Mouse (Mus musculus): ENCODE measurements around the gene Naa60. TPM values are rescaled to one million over a fixed set of nuclear protein-coding genes. Genes with fewer than 3 reads are reported as not detected.
A peak's percentile ranks its signal among the peaks of the same experiment; 100 is the strongest.

Gene Naa60
- 46.4 and 48.3 TPM in 2 replicates for polyA plus RNA-seq (2015; fragmentation: Nextera tagmentation; extraction: Ambion mirVana)

- Histone ChIP-seq H3K9ac (peak within 1 kb of the TSS; percentile 61), H3K4me3 (replicated peaks) (peak within 1 kb of the TSS; percentile 68), H3K27ac (peak within 1 kb of the TSS; percentile 75), H3K9me3 (replicated peaks) (no peaks in the 10 kb centered on the region), H3K4me1 (peaks cover 20% of the 10 kb centered on the region), H3K4me2 (peak within 1 kb of the TSS; percentile 90), H3K36me3 (peaks cover 15% of the 10 kb centered on the region), H3K27me3 (no peaks in the 10 kb centered on the region)
- ATAC-seq (replicated peaks; ENCODE audit: low FRiP score), result peak; percentile 98
- WGBS, result 3% methylated on average over 47 of the region's 47 CpGs
These were observed at the start of gene Naa60 for GRCm38 (mm10) chr16:3872216-3873047. Gene Naa60, plus strand, starts transcription at chr16:3872375.

- Histone ChIP-seq H3K36me3 (no peaks in the 10 kb centered on the region), H3K4me1 (no peaks in the 10 kb centered on the region), H3K4me3 (replicated peaks) (no peak overlapping the region), H3K9me3 (replicated peaks) (no peaks in the 10 kb centered on the region), H3K27ac (no peak overlapping the region), H3K27me3 (no peaks in the 10 kb centered on the region), H3K9ac (no peak overlapping the region), H3K4me2 (no peak overlapping the region)
- no peak for ATAC-seq (replicated peaks; ENCODE audit: low FRiP score)
- 48% methylated on average over 3 of the region's 3 CpGs for WGBS
These were observed 44.2 kb upstream of the Naa60 start for GRCm38 (mm10) chr16:3828021-3828420.

- Histone ChIP-seq H3K27ac (no peak overlapping the region), H3K9me3 (replicated peaks) (no peaks in the 10 kb centered on the region), H3K36me3 (no peaks in the 10 kb centered on the region), H3K9ac (no peak overlapping the region), H3K27me3 (no peaks in the 10 kb centered on the region), H3K4me1 (no peaks in the 10 kb centered on the region), H3K4me3 (replicated peaks) (no peak overlapping the region), H3K4me2 (no peak overlapping the region)
- 84% methylated on average over 2 of the region's 2 CpGs for WGBS
- no peak for ATAC-seq (replicated peaks; ENCODE audit: low FRiP score)
These were observed 42.4 kb upstream of the Naa60 start for GRCm38 (mm10) chr16:3829727-3830126.

- no peak for ATAC-seq (replicated peaks; ENCODE audit: low FRiP score)
- Histone ChIP-seq H3K4me1 (no peaks in the 10 kb centered on the region), H3K27ac (no peak within 1 kb of the TSS), H3K4me2 (no peak within 1 kb of the TSS), H3K4me3 (replicated peaks) (no peak within 1 kb of the TSS), H3K36me3 (no peaks in the 10 kb centered on the region), H3K27me3 (no peaks in the 10 kb centered on the region), H3K9ac (no peak within 1 kb of the TSS), H3K9me3 (replicated peaks) (no peaks in the 10 kb centered on the region)
These were observed 41.5 kb upstream of the Naa60 start, which contains the start of gene Olfr15 for GRCm38 (mm10) chr16:3830588-3831109. Gene Olfr15, plus strand, starts transcription at chr16:3830878.

GRCm38 (mm10) chr16:3835461-3835860 lies 36.7 kb upstream of the Naa60 start:
- Histone ChIP-seq H3K36me3 (no peaks in the 10 kb centered on the region), H3K4me2 (no peak overlapping the region), H3K9ac (no peak overlapping the region), H3K27ac (no peak overlapping the region), H3K27me3 (no peaks in the 10 kb centered on the region), H3K4me3 (replicated peaks) (no peak overlapping the region), H3K4me1 (0 out of 2 replicates have a peak, but pooled peaks cover 2% of the 10 kb centered on the region), H3K9me3 (replicated peaks) (no peaks in the 10 kb centered on the region)
- 78% methylated on average over 2 of the region's 2 CpGs for WGBS
- no peak for ATAC-seq (replicated peaks; ENCODE audit: low FRiP score)

- H3K27me3 ChIP-seq, result no peaks in the 10 kb centered on the region
- no peak overlapping the region for H3K27ac ChIP-seq
- H3K9ac ChIP-seq, result no peak overlapping the region
- H3K36me3 ChIP-seq, result no peaks in the 10 kb centered on the region
- H3K4me3 ChIP-seq (replicated peaks), result no peak overlapping the region
- 39% methylated on average over 17 of the region's 17 CpGs for WGBS
- peak; percentile 79 for ATAC-seq (replicated peaks; ENCODE audit: low FRiP score)
- peak overlapping the region; percentile 24; the same call in 1 of the 2 replicates for H3K4me2 ChIP-seq
- 0 out of 2 replicates have a peak, but pooled peaks cover 2% of the 10 kb centered on the region for H3K4me1 ChIP-seq
- no peaks in the 10 kb centered on the region for H3K9me3 ChIP-seq (replicated peaks)
These were observed 32.9 kb upstream of the Naa60 start for GRCm38 (mm10) chr16:3839157-3839885.

- no peak for ATAC-seq (replicated peaks; ENCODE audit: low FRiP score)
These were observed 29.2 kb upstream of the Naa60 start for GRCm38 (mm10) chr16:3842989-3843388.

GRCm38 (mm10) chr16:3843796-3844195 lies 28.4 kb upstream of the Naa60 start:
- Histone ChIP-seq H3K4me2 (no peak overlapping the region), H3K27ac (no peak overlapping the region), H3K4me3 (replicated peaks) (no peak overlapping the region), H3K9me3 (replicated peaks) (no peaks in the 10 kb centered on the region), H3K27me3 (no peaks in the 10 kb centered on the region), H3K36me3 (no peaks in the 10 kb centered on the region), H3K9ac (no peak overlapping the region), H3K4me1 (peaks cover 10% of the 10 kb centered on the region)
- 50% methylated on average over 1 of the region's 1 CpGs for WGBS
- no peak for ATAC-seq (replicated peaks; ENCODE audit: low FRiP score)

More at GRCm38 (mm10) chr16:3842989-3843388, 29.2 kb upstream of the Naa60 start:
- Histone ChIP-seq H3K4me3 (replicated peaks) (no peak overlapping the region), H3K9ac (no peak overlapping the region), H3K9me3 (replicated peaks) (no peaks in the 10 kb centered on the region), H3K4me2 (no peak overlapping the region), H3K4me1 (peaks cover 9% of the 10 kb centered on the region), H3K27ac (no peak overlapping the region), H3K36me3 (no peaks in the 10 kb centered on the region), H3K27me3 (no peaks in the 10 kb centered on the region)
- 36% methylated on average over 4 of the region's 4 CpGs for WGBS

- peak within 1 kb of the TSS; percentile 55 for H3K4me3 ChIP-seq (replicated peaks)
- H3K4me1 ChIP-seq, result peaks cover 8% of the 10 kb centered on the region
- ATAC-seq (replicated peaks; ENCODE audit: low FRiP score), result peak; percentile 100
- H3K27ac ChIP-seq, result 0 out of 2 replicates have a peak within 1 kb of the TSS, but pooled peaks have one; percentile 15
- peak within 1 kb of the TSS; percentile 50 for H3K9ac ChIP-seq
- H3K9me3 ChIP-seq (replicated peaks), result no peaks in the 10 kb centered on the region
- H3K4me2 ChIP-seq, result peak within 1 kb of the TSS; percentile 73
- H3K27me3 ChIP-seq, result no peaks in the 10 kb centered on the region
- WGBS, result 2% methylated on average over 38 of the region's 38 CpGs
- no peaks in the 10 kb centered on the region for H3K36me3 ChIP-seq
These were observed 25.3 kb upstream of the Naa60 start, which contains the start of gene Zfp174 for GRCm38 (mm10) chr16:3846711-3847518. Gene Zfp174, plus strand, starts transcription at chr16:3847268.

- H3K27ac ChIP-seq, result no peak overlapping the region
- peaks cover 8% of the 10 kb centered on the region for H3K4me1 ChIP-seq
- H3K4me3 ChIP-seq (replicated peaks), result peak overlapping the region; percentile 55
- H3K4me2 ChIP-seq, result peak overlapping the region; percentile 73
- ATAC-seq (replicated peaks; ENCODE audit: low FRiP score), result no peak
- no peaks in the 10 kb centered on the region for H3K9me3 ChIP-seq (replicated peaks)
- no peaks in the 10 kb centered on the region for H3K36me3 ChIP-seq
- 68% methylated on average over 4 of the region's 4 CpGs for WGBS
- no peaks in the 10 kb centered on the region for H3K27me3 ChIP-seq
- peak overlapping the region; percentile 50 for H3K9ac ChIP-seq
These were observed 24.3 kb upstream of the Naa60 start for GRCm38 (mm10) chr16:3847871-3848270.

- Histone ChIP-seq H3K36me3 (no peaks in the 10 kb centered on the region), H3K9ac (no peak overlapping the region), H3K4me2 (no peak overlapping the region), H3K4me1 (peaks cover 8% of the 10 kb centered on the region), H3K27me3 (no peaks in the 10 kb centered on the region), H3K27ac (no peak overlapping the region), H3K9me3 (replicated peaks) (no peaks in the 10 kb centered on the region), H3K4me3 (replicated peaks) (no peak overlapping the region)
- 85% methylated on average over 3 of the region's 3 CpGs for WGBS
- no peak for ATAC-seq (replicated peaks; ENCODE audit: low FRiP score)
These were observed 23.8 kb upstream of the Naa60 start for GRCm38 (mm10) chr16:3848416-3848815.

Measured in kidney, embryonic 15.5 days (tissue).